Mouse (Mus musculus) CH12.LX (cell line): ENCODE results near the gene Nrros.

Experiments
- CHD2 ChIP-seq: IDR thresholded peaks from 2 replicates; pipeline ENCODE4 v1.6.1; 2011; ENCODE audit warnings: low read length, improper control_type of control experiment
- CTCF ChIP-seq, 2 experiments: IDR thresholded peaks in 1 of 2; conservative IDR thresholded peaks in 1 of 2; 2 replicates each; pipeline ENCODE4 v1.5.1; 2011 to 2012; ENCODE audit warnings: low read depth in 2 of 2, low read length in 2 of 2, improper control_type of control experiment in 1 of 2, inconsistent platforms in 1 of 2, mild to moderate bottlenecking in 1 of 2, moderate library complexity in 1 of 2
- E2F4 ChIP-seq: IDR thresholded peaks from 2 replicates; pipeline ENCODE4 v1.6.1; 2011; ENCODE audit warnings: low read depth, low read length, improper control_type of control experiment; ENCODE audit not compliant: insufficient replicate concordance
- EP300 ChIP-seq: IDR thresholded peaks from 2 replicates; pipeline ENCODE4 v1.6.1; 2011; ENCODE audit warnings: low read length, improper control_type of control experiment
- JUND ChIP-seq: conservative IDR thresholded peaks from 2 replicates; pipeline ENCODE4 v1.6.1; 2011; ENCODE audit warnings: low read depth, low read length, improper control_type of control experiment
- MAFK ChIP-seq: IDR thresholded peaks from 2 replicates; pipeline ENCODE4 v1.6.1; 2011; ENCODE audit warnings: low read length, improper control_type of control experiment; ENCODE audit not compliant: insufficient replicate concordance
- MAX ChIP-seq: IDR thresholded peaks from 2 replicates; pipeline ENCODE4 v1.6.1; 2011; ENCODE audit warnings: low read length, improper control_type of control experiment
- MAZ ChIP-seq: IDR thresholded peaks from 2 replicates; pipeline ENCODE4 v1.6.1; 2012; ENCODE audit warnings: low read depth, mild to moderate bottlenecking, inconsistent platforms, low read length, improper control_type of control experiment, moderate library complexity
- MXI1 ChIP-seq: IDR thresholded peaks from 2 replicates; pipeline ENCODE4 v1.6.1; 2011; ENCODE audit warnings: mild to moderate bottlenecking, low read depth, low read length, improper control_type of control experiment
- NELFE ChIP-seq: IDR thresholded peaks from 2 replicates; pipeline ENCODE4 v1.6.1; 2011; ENCODE audit warnings: low read depth, low read length, improper control_type of control experiment
- NRF1 ChIP-seq: IDR thresholded peaks from 2 replicates; pipeline ENCODE4 v1.6.1; 2014; ENCODE audit warnings: low read depth, mild to moderate bottlenecking, inconsistent platforms, low read length, improper control_type of control experiment, moderate library complexity
- SIN3A ChIP-seq: IDR thresholded peaks from 2 replicates; pipeline ENCODE4 v1.6.1; 2012; ENCODE audit warnings: low read length, improper control_type of control experiment, inconsistent platforms

DNA sequence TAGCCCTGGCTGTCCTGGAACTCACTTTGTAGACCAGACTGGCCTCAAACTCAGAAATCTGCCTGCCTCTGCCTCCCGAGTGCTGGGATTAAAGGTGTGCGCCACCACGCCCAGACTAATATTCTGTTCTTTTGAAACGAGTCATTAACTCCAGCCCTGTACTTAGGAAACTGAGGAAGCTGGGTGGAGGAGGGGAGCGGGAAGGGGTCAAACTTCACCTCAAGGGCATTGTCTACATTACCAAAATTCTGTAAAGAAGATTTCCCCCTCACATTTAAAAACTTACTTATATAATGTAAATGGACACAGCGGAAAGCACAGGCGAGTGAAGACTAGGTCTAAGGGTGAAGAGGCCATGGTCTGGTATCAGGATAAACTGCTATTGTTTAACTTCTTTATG is 41.4 kb downstream of the Nrros start:
- TF ChIP-seq MXI1 (no peak), NELFE (no peak), NRF1 (no peak), MAZ (no peak), CTCF (conservative IDR thresholded peaks at IDR 0.05 in 1 of 2, IDR thresholded peaks at IDR 0.05 in 1 of 2; ENCODE audit: low read depth in 2 of 2, low read length in 2 of 2) (no peak), MAFK (no peak), E2F4 (no peak), MAX (no peak), SIN3A (no peak), EP300 (no peak), JUND (no peak), CHD2 (no peak; the same call in 1 of the 2 replicates)
